Mouse (Mus musculus): ENCODE results near the gene Pank2. TPM values are rescaled to one million over a fixed set of nuclear protein-coding genes. Genes with fewer than 3 reads are reported as not detected.
"Not testable (repeated sequence)": the region's sequence is repeated elsewhere in the genome, so short reads cannot be mapped to it uniquely, and the experiment has no call there.

The Pank2 gene
- polyA plus RNA-seq (2012; ENCODE audit: insufficient read depth, insufficient read length, missing spikeins), result 23.4 and 38.5 TPM in 2 replicates

DNA sequence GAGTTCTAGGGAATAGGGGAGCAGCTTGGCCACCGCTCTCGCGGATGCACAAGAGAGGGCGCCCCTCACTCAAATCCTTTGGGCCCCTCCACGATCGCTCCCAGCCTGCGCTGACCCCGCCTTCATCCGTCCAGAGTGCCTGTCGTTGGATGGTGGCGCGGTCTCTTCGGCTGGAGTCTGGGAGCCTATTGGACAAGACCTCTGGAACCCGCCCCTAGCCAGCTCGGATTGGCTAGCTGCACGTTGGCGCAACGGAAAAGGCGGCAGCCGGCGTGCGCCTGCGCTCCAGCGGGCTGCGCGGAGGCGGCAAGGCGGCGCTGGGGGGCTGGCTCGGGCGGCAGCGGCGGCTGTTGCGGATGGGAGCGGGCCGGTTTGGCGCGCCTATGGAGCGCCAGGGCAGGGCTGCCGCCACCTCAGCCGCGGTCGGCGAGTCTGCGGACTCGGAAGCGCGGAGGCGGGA is at the start of gene Pank2:
TSS of gene Pank2 (plus strand) at position 283 of the 460 bp plus-strand sequence.
- H3K27ac ChIP-seq (replicated peaks; ENCODE audit: low read depth, low read length), result peak within 1 kb of the TSS; percentile 89
- peaks cover 9% of the 10 kb centered on the region for H3K4me1 ChIP-seq (ENCODE audit: control insufficient read depth, insufficient read depth, insufficient read length, low read length)
- peak within 1 kb of the TSS; percentile 86 for H3K4me3 ChIP-seq (ENCODE audit: insufficient read depth, low read depth, low read length)

DNA sequence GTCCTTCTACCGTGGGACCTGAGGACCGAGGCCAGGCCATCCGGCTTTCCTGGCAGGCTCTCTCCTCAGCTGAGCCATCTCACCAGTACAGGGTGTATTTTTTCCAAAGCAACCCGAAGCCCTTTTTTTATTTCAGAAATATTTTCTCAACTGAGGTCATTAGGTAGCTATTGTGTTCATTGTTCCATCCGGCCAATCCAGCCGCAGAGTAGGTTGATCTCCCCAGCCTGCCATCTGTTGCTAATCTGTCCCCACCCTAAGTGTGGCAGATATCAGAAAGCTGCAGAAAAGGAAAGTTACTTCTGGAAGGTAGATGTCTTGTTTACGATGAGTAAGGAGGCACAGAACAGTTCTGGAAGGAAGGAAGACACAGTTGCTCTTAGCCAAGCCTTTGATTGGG is 48.5 kb upstream of the Pank2 start:
- Histone ChIP-seq H3K27ac (replicated peaks; ENCODE audit: low read depth, low read length) (peak overlapping the region; percentile 81), H3K4me1 (ENCODE audit: control insufficient read depth, insufficient read depth, insufficient read length, low read length) (peaks cover 31% of the 10 kb centered on the region), H3K4me3 (ENCODE audit: insufficient read depth, low read depth, low read length) (no peak overlapping the region)

DNA sequence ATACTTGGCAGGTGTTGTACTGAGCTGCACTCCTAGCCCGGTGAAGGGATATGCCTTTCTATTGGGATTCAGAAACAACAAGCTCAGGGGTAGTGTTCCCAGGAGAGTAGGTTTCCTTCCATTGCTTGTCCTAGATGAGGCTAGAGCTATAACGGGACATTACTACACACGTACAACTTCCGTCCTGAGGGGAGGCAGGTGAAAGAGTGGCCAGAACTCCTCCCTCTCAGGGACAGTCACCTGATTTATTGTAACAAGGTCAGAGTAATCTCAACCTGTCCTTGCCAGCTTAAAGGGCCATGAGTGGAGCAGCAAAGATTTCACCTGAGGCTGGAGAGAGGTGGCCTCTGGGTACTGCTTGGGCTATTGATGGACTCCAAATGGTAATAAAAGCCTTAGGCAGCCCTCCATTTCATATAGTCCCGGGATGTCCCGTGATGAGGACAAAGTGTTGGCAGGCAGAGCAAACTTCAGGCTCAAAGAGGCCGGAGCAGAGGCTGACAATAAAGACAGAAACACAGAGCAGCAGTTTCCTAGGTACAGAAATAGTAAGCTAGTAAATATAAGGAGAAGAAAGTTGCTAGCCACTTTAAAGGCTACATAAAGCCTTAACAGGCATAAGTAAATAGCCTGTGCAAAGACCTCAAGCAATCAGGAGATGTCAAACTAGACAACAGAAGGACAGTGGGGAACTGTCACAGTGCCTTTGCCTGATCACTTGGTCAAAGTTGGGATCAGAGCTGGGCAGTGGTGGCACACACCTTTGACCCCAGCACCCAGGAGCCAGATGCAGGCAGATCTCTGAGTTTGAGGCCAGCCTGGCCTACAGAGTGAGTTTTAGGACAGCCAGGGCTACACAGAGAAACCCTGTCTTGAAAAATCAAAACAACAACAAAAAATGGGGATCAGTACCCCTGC is 46.1 kb upstream of the Pank2 start:
- no peak overlapping the region for H3K4me3 ChIP-seq (ENCODE audit: insufficient read depth, low read depth, low read length)
- peaks cover 28% of the 10 kb centered on the region for H3K4me1 ChIP-seq (ENCODE audit: control insufficient read depth, insufficient read depth, insufficient read length, low read length)
- H3K27ac ChIP-seq (replicated peaks; ENCODE audit: low read depth, low read length), result peak overlapping the region; percentile 88

DNA sequence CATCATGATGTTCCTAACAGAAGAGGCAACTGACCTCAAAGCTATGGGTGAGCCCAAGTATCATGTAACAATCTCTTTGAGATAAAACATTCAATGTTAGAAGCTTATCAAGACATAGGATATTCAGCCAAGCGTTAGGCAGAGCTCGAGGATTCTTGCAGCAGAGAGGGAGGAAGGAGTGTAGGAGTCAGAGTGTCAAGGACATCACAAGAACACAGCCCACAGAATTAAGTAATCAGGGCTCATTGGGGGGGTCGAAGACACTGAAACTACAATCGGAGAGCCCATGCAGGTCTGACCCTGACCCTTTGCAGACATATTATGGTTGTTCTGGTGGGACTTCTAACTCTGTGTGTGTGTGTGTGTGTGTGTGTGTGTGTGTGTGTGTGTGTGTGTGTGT is 42.3 kb upstream of the Pank2 start:
- Histone ChIP-seq H3K4me1 (ENCODE audit: control insufficient read depth, insufficient read depth, insufficient read length, low read length) (peaks cover 8% of the 10 kb centered on the region), H3K4me3 (ENCODE audit: insufficient read depth, low read depth, low read length) (no peak overlapping the region), H3K27ac (replicated peaks; ENCODE audit: low read depth, low read length) (no peak overlapping the region)

DNA sequence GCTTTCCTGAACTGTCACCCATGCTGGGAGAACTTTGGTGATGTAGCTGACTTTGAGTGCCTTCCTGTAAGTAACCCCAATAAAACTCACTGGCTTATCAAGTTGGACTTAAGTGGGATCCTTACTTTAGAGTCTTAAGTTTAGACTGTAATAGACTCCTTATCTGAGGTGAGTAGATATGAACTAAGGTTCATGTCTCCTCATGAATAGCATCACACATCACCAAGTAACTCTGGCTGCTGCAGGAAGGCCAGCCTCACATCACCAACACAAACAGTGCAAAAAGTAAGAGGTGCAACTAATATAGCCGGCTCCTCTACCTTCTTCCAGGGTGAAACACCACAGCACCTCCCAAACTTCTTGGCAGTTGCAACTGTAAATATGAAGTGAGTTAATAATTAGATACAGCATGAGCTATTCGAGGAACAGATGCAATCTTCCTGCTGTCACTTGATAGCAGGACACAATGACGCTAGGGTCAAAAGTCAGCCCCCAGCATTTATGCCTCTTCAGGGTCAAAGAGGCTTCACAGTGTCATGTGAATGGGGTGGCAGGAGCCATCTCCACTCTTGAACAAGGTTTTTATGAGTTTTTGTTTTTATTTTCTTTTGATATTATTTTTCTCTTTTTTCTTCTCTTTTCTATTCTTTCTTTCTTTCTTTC is 40.3 kb upstream of the Pank2 start:
- H3K4me1 ChIP-seq (ENCODE audit: control insufficient read depth, insufficient read depth, insufficient read length, low read length), result no peaks in the 10 kb centered on the region; the same call in 1 of the 2 replicates
- H3K4me3 ChIP-seq (ENCODE audit: insufficient read depth, low read depth, low read length), result no peak overlapping the region
- no peak overlapping the region for H3K27ac ChIP-seq (replicated peaks; ENCODE audit: low read depth, low read length)

DNA sequence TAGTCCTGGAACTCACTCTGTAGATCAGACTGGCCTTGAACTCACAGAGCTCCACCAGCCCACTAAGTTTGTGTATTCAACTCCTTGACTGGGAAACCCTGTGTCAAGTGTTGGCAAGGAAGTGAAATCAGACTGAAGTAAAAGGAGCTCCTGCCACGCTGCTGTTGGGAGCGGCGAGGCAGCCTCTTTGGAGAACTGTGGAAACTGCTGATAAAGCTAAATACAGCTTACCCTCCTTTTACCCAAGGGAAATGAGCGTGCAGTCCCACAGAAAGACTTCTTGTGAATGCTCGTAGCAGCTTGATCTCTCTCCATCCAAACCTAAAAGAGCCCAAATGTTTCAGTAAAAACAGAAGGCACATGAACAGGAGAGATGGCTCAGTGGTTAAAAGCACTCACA is 39.7 kb upstream of the Pank2 start:
- no peak overlapping the region for H3K4me3 ChIP-seq (ENCODE audit: insufficient read depth, low read depth, low read length)
- no peak overlapping the region for H3K27ac ChIP-seq (replicated peaks; ENCODE audit: low read depth, low read length)
- H3K4me1 ChIP-seq (ENCODE audit: control insufficient read depth, insufficient read depth, insufficient read length, low read length), result no peaks in the 10 kb centered on the region; the same call in 1 of the 2 replicates

DNA sequence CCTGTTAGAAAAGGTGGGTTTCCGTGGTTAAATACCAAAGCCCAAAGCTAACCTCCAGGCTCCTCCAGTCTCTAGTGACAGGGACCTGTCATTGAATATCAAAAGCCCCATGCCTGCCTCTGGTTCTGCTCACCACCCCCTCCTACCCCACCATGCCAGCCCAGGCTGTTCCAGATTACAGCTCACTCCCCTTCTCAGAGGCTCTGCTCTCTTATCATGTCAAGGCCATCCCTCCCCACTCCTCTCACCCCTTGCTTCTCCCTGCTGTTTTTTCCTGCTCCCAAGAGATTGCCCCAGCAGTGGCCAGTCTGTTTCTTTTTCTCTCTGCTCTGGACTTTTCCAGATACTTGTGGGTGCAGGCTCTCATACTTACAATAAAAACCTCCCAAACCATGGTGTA is 38.7 kb upstream of the Pank2 start:
- H3K4me3 ChIP-seq (ENCODE audit: insufficient read depth, low read depth, low read length), result no peak overlapping the region

DNA sequence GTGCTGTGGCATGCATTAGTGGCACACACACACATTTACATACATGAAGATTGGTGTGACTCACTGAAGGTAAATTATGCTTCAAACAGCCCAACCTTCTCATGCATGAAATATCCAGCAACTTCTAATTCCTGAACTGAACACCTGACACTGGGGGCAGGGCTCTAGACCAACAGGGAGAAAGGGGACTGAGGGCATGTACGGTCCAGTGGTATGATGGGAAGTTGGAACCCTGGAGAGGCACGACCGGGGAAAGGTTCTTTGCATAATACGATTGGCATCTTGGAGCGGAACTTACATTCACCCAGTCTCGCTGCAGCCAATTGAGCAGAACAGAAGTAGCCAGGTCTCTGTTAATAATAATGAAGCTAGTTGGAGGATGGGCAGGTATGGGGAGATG is 37.1 kb upstream of the Pank2 start:
- Histone ChIP-seq H3K4me3 (ENCODE audit: insufficient read depth, low read depth, low read length) (no peak overlapping the region), H3K4me1 (ENCODE audit: control insufficient read depth, insufficient read depth, insufficient read length, low read length) (no peaks in the 10 kb centered on the region; the same call in 1 of the 2 replicates), H3K27ac (replicated peaks; ENCODE audit: low read depth, low read length) (no peak overlapping the region)

More for the DNA sequence above, 38.7 kb upstream of the Pank2 start:
- H3K27ac ChIP-seq (replicated peaks; ENCODE audit: low read depth, low read length), result no peak overlapping the region
- no peaks in the 10 kb centered on the region; the same call in 1 of the 2 replicates for H3K4me1 ChIP-seq (ENCODE audit: control insufficient read depth, insufficient read depth, insufficient read length, low read length)

DNA sequence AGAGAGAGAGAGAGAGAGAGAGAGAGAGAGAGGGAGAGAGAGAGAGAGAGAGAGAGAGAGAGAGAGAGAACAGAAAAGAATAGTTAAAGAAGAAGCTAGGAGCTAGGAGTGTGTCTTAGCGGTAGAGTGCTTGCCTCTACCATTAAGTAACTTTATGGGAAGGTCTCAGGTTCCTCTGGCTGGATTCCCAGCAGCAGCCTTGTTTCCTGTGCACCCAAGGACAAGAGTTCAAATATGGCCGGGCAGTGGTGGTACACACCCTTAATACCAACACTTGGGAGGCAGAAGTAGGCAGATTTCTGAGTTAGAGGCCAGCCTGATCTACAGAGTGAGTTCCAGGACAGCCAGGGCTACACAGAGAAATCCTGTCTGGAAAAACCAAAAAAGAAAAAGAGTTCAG is 35.6 kb upstream of the Pank2 start:
- H3K4me1 ChIP-seq (ENCODE audit: control insufficient read depth, insufficient read depth, insufficient read length, low read length); H3K4me3 ChIP-seq (ENCODE audit: insufficient read depth, low read depth, low read length); H3K27ac ChIP-seq (replicated peaks; ENCODE audit: low read depth, low read length): not testable (repeated sequence)

DNA sequence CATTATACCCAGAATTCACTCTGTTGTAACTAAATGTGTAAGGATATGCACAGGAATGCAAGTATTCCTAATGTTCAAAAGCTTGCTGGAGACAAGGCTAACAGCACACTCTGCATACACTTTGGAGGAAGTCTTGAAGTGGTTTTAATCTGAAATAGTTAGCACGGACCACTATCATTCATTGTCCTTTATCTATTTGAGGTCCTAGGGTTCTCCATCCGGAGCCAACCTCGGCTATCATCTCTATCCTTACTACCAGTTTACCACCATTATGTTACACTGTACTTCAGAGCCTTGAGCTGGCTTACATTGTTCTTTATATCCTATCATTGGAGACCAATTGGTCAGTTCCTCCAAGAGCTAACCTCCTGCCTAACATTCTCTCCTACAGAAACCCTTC is 35.1 kb upstream of the Pank2 start:
- no peaks in the 10 kb centered on the region; the same call in 1 of the 2 replicates for H3K4me1 ChIP-seq (ENCODE audit: control insufficient read depth, insufficient read depth, insufficient read length, low read length)
- H3K27ac ChIP-seq (replicated peaks; ENCODE audit: low read depth, low read length), result no peak overlapping the region
- no peak overlapping the region for H3K4me3 ChIP-seq (ENCODE audit: insufficient read depth, low read depth, low read length)

DNA sequence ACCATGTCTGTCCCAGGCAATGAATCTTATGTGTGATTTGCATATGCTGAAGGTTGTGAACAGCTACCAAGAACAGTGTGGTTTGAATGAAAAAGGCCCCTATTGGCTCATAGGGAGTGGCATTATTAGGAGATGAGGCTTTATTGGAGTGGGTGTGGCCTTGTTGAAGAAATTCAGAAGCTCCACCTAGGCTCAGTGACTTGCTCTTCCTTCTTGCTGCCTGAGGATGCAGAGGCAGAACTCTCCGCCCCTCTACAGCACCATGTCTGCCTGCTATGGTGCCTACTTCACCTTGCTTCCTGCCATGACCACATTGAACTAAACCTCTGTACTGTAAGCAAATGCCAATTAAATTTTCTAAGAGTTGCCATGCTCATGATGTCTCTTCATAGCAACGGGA is 29.7 kb upstream of the Pank2 start:
- Histone ChIP-seq H3K27ac (replicated peaks; ENCODE audit: low read depth, low read length) (no peak overlapping the region), H3K4me1 (ENCODE audit: control insufficient read depth, insufficient read depth, insufficient read length, low read length) (peaks cover 8% of the 10 kb centered on the region), H3K4me3 (ENCODE audit: insufficient read depth, low read depth, low read length) (no peak overlapping the region)

DNA sequence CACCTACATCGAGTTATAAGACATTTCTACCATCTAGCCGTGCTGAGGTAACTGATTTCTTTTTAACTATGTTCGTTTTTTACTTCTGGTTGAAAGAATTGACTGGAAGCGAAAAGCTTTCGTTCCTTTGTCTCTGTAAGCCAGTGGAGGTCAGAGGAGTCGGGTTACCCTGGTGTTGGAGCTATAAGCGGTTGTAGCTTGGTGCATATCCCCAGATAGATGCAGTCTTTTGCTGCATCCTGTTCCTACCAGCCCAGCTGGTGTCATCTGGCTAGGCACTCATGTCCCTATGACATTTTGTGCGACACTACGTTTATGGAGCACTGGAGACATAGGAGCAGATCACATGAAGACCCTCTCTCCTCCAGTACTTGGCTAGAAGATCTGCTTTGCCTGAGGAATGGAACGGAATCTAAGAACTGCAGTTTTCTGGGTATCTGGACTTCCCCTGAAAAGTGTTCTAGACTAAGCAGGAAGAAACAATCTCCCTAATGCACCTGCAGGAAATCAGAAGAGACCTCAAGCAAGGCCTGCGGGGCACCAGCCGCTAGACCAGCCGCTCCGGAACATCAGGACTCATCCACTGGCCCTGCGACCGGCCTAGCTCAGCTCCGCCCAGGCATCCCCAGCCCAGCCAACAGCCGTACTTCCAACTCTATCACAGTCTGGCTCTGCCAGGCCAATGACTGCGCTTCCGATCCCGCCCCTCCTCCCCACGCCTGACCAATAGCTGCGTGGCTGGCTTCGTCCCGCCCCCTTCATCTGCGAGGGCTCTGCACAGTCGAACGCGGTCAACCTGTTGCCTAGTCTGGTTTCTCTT is 28.8 kb upstream of the Pank2 start, which contains the start of gene Mavs:
TSS of gene Mavs (plus strand) at position 757 of the 820 bp plus-strand sequence.
- peak within 1 kb of the TSS; percentile 79 for H3K4me3 ChIP-seq (ENCODE audit: insufficient read depth, low read depth, low read length)
- H3K4me1 ChIP-seq (ENCODE audit: control insufficient read depth, insufficient read depth, insufficient read length, low read length), result peaks cover 8% of the 10 kb centered on the region
- peak within 1 kb of the TSS; percentile 62 for H3K27ac ChIP-seq (replicated peaks; ENCODE audit: low read depth, low read length)

DNA sequence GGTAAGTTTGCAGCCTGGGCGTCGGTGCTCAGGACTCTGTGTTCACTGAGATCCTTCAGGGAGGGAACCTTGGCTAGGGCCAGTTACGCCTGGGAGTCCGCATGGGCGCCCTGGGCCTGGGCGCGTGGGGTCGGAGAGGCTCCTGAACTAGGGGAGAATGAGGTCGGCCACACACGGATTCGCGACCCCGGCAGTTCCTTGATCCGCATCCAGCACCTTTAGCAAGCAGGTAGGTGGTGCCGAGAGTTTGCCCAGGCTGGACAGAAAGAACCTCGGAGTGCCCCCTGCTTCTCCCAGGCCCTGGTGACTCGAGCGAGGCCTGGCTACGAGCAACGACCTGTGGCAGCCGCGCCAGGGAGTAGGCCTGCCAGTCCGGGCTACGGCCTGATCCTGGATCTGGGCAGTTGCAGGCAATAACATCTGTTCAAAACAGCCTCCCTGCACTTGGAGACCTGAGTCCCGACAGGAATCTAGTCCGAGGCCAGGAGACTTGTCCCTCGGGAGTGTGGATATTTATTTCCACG is 28.1 kb upstream of the Pank2 start:
- Histone ChIP-seq H3K27ac (replicated peaks; ENCODE audit: low read depth, low read length) (peak overlapping the region; percentile 62), H3K4me1 (ENCODE audit: control insufficient read depth, insufficient read depth, insufficient read length, low read length) (peaks cover 8% of the 10 kb centered on the region), H3K4me3 (ENCODE audit: insufficient read depth, low read depth, low read length) (peak overlapping the region; percentile 79)

DNA sequence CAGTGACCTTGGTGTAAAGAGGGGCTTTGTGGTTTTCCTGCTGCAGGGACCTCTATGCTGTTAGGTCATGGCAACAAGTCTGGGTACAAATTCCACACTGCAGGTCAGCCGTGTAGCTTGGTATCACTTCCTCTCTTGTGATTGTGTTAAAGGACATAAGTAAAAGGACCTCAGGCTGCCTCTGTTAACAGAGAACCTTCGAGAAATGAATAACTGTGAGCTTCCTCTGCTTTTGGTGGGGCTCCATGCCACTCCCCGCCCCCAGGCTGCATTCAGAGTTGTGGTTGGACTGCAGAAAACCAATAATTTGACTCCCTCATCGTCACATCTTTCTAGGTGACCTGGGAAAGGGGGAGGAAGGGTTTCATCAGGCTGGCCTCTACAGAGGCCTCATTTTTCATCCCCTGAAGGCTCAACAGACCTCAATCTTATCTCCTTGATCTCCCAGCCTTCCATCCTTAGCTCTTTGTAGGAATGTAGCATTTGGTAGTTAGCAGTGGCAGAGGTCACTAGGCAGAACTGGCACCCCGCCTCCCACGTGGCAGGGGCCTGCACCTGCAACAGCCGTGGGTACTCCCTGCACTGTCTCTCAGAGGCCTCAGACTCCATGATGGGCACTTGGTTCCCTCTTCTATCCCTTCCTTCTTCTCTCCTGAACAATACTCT is 27.2 kb upstream of the Pank2 start:
- Histone ChIP-seq H3K27ac (replicated peaks; ENCODE audit: low read depth, low read length) (peak overlapping the region; percentile 62), H3K4me3 (ENCODE audit: insufficient read depth, low read depth, low read length) (peak overlapping the region; percentile 79), H3K4me1 (ENCODE audit: control insufficient read depth, insufficient read depth, insufficient read length, low read length) (peaks cover 8% of the 10 kb centered on the region)

All from brown adipose tissue, adult 24 weeks (tissue).